Mouse (Mus musculus) midbrain, postnatal 0 days (tissue): ENCODE measurements around the gene Phf13. TPM values are rescaled to one million over a fixed set of nuclear protein-coding genes. Genes with fewer than 3 reads are reported as not detected.

Experiments
- ATAC-seq: fragments of 200-750 bp; cut with Nextera tagmentation; 2 replicates; pipeline ENCODE4 v1.8.0; 2017; ENCODE audit warnings: moderate number of reproducible peaks, mild to moderate bottlenecking, moderate TSS enrichment, moderate library complexity; ENCODE audit not compliant: low FRiP score
- DNase-seq: peaks from one replicate; pipeline ENCODE4 v3.0.0-alpha.2; 2015; ENCODE audit warnings: low spot score
- H3K27ac ChIP-seq: fragments of 300-500 bp; sonication (generic); 2 replicates; pipeline ENCODE4 v1.5.1; 2014; ENCODE audit warnings: low read depth, mild to moderate bottlenecking, low read length, mixed read lengths
- H3K27me3 ChIP-seq: fragments of 300-500 bp; sonication (generic); 2 replicates; pipeline ENCODE4 v1.6.1; 2014; ENCODE audit warnings: low read length, control low read depth, mixed read lengths; ENCODE audit not compliant: insufficient read depth
- H3K36me3 ChIP-seq: fragments of 300-500 bp; sonication (generic); 2 replicates; pipeline ENCODE4 v1.6.1; 2014; ENCODE audit warnings: low read length, control low read depth, mixed read lengths; ENCODE audit not compliant: insufficient read depth
- H3K4me1 ChIP-seq: fragments of 300-500 bp; sonication (generic); 2 replicates; pipeline ENCODE4 v1.6.1; 2014; ENCODE audit warnings: mild to moderate bottlenecking, control low read depth, antibody characterized with exemption, low read length, mixed read lengths; ENCODE audit not compliant: insufficient read depth
- H3K4me2 ChIP-seq: fragments of 300-500 bp; sonication (generic); 2 replicates; pipeline ENCODE4 v1.6.1; 2014; ENCODE audit warnings: low read depth, mild to moderate bottlenecking, low read length, mixed read lengths; ENCODE audit not compliant: poor library complexity, severe bottlenecking
- H3K4me3 ChIP-seq: fragments of 300-500 bp; sonication (generic); 2 replicates; pipeline ENCODE4 v1.5.1; 2014; ENCODE audit warnings: low read depth, mild to moderate bottlenecking, low read length, moderate library complexity
- H3K9ac ChIP-seq: fragments of 300-500 bp; sonication (generic); replicated peaks from 2 replicates; pipeline ENCODE4 v1.6.1; 2014; ENCODE audit warnings: mild to moderate bottlenecking, low read length, moderate library complexity, mixed read lengths; ENCODE audit not compliant: poor library complexity, severe bottlenecking
- H3K9me3 ChIP-seq: fragments of 300-500 bp; sonication (generic); 2 replicates; pipeline ENCODE4 v1.6.1; 2016; ENCODE audit warnings: low read length, control low read depth
- CTCF ChIP-seq: IDR thresholded peaks from 2 replicates; pipeline ENCODE4 v1.5.1; 2016; ENCODE audit warnings: antibody characterized with exemption, mild to moderate bottlenecking
- WGBS: fragments of 180-500 bp; shearing (Covaris S2); extraction: QIAGEN DNeasy Blood & Tissue Kit; methylation state at CpG from one replicate; pipeline ENCODE4 v1.1.7; 2014; 5-methylcytosine and 5-hydroxymethylcytosine counted together
- polyA plus RNA-seq: library from polyadenylated mRNA; unstranded; fragments of >200 nt; fragmentation: Nextera tagmentation; extraction: Ambion mirVana; gene quantifications from 2 replicates; pipeline ENCODE4 v1.2.1, GENCODE M21; 2015
- total RNA-seq: library from RNA; depleted of rRNA; stranded (reverse); fragments of >200 nt; gene quantifications from 2 replicates; pipeline ENCODE4 v1.2.3, GENCODE M21; 2014

Phf13 gene
- total and polyA plus RNA-seq, 2 experiments from 2014 or later: 16.6 to 18.3 TPM

DNA sequence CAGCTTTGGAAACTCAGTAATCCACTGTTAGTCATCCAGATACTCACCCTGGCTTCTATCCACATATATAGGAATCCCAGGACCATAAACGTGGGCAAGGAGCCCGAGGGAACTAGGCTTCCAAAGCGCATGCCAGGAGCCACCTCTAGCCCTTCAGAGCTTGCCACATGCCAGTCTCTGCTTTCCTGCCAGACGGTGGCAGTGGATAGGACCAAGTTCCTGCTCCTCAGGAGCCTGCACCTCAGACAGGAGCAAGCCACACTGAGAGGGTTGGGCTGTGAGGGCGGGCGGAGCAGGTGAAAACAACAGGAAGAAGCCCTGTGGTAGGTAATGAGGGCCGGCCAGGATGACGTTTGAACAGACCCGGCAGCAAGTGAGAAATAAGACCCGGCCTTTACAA is 10.2 kb downstream of the Phf13 start:
- peaks cover 15% of the 10 kb centered on the region for H3K36me3 ChIP-seq
- H3K4me3 ChIP-seq: no peak overlapping the region
- no peaks in the 10 kb centered on the region for H3K27me3 ChIP-seq
- H3K4me2 ChIP-seq: no peak overlapping the region
- no peak for ATAC-seq
- WGBS: 57% methylated on average over 10 of the region's 10 CpGs
- no peaks in the 10 kb centered on the region for H3K9me3 ChIP-seq
- no peak overlapping the region for H3K27ac ChIP-seq
- no peak for DNase-seq
- no peak for TF ChIP-seq CTCF
- no peak overlapping the region for H3K9ac ChIP-seq
- H3K4me1 ChIP-seq: peaks cover 5% of the 10 kb centered on the region; the same call in 1 of the 2 replicates

DNA sequence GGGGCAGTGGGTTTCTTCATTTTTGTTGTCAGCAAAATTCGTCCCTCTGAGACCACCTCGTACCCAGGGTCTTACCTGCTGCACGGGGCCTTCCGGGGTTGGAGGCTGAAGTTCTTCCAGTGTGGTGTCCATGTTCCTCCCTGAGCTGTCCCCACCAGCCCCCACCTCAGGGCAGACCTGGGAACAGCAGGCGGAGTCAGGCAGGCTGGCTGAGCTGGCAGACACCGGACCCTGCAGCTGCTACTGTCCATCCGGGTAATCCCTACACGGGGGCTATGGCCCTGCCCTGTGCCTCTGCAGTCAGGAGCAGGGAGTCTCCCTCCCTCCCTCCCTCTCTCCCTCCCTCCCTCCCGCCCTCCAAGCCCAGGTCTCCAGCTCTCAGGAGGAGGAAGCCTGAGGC is 12.5 kb downstream of the Phf13 start:
- no peak for ATAC-seq
- TF ChIP-seq CTCF: no peak
- Histone ChIP-seq H3K27me3 (no peaks in the 10 kb centered on the region), H3K4me3 (no peak overlapping the region), H3K4me1 (peaks cover 5% of the 10 kb centered on the region; the same call in 1 of the 2 replicates), H3K4me2 (no peak overlapping the region), H3K9me3 (no peaks in the 10 kb centered on the region), H3K36me3 (peaks cover 13% of the 10 kb centered on the region), H3K27ac (no peak overlapping the region), H3K9ac (no peak overlapping the region)
- peak; percentile 49 for DNase-seq
- WGBS: 34% methylated on average over 8 of the region's 9 CpGs

DNA sequence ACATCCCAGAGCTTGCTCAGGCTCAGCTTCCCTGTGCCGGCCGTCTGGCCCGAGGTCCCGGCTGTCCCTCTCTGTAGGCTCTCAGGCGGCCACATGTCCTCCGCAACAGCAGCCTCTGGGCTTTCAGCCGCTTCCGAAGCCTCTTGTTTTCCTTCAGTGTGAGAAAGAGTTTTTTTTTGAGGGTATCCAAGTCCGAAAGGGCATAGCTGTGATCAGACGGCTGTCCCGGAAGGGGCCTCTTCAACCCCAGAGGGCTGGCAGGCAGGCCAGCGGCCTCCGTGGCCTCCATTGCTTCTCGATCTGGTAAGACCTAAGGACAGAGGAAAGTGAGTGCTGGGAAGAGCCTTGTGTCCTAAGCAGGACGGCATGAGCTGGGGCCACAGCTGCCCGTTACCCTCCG is 13.0 kb downstream of the Phf13 start:
- H3K4me3 ChIP-seq: no peak overlapping the region
- WGBS: 64% methylated on average over 17 of the region's 17 CpGs
- TF ChIP-seq CTCF: no peak
- ATAC-seq: no peak
- H3K27ac ChIP-seq: no peak overlapping the region
- H3K4me2 ChIP-seq: no peak overlapping the region
- no peaks in the 10 kb centered on the region for H3K27me3 ChIP-seq
- H3K9me3 ChIP-seq: no peaks in the 10 kb centered on the region
- H3K9ac ChIP-seq: no peak overlapping the region
- H3K4me1 ChIP-seq: peaks cover 4% of the 10 kb centered on the region; the same call in 1 of the 2 replicates
- DNase-seq: no peak
- H3K36me3 ChIP-seq: peaks cover 13% of the 10 kb centered on the region

DNA sequence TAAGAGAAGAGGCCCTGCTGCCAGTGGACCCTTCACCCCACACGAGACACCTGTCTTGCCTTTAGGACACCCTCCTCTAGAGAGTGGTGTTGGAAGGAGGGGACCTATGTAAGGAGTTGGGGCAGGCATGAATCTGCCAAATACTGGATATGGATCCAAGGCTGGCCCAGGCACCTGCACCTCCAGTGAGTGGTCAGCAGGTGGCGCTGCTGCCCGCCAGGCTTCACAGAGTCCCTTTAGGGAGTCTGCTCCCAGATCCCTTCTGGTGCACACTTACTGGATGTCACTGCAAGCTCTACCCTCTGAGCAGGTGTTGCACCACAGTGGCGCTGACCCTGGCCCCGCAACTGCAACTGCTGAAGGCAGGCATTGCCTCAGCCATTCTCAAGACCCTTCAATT is 14.7 kb downstream of the Phf13 start:
- Histone ChIP-seq H3K9me3 (no peaks in the 10 kb centered on the region), H3K4me2 (no peak overlapping the region), H3K9ac (no peak overlapping the region), H3K4me3 (no peak overlapping the region), H3K36me3 (peaks cover 19% of the 10 kb centered on the region), H3K4me1 (no peaks in the 10 kb centered on the region), H3K27ac (peak overlapping the region; percentile 32; the same call in 1 of the 2 replicates), H3K27me3 (no peaks in the 10 kb centered on the region)
- TF ChIP-seq CTCF: peak; percentile 99
- ATAC-seq (peak; percentile 53), DNase-seq (peak; percentile 82)
- 6% methylated on average over 5 of the region's 5 CpGs for WGBS

DNA sequence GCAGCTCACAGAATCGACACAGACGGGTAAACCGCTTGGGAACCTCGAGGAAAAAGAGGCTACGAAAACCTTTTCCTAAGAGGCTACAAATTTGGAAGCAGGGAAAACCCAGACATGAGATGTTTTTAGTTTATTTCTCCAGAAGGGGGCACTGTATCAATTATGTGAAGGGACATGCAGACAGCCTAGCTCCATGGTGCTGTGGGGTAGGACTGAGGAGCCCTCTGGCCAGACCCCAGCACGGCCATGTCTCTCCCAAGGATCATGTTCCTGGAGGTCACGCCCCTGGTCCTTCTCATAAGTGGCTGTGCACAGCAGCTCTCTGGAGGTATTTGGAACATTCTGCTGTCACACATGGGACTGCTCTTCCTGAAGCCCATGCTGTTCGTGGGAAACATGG is 15.4 kb downstream of the Phf13 start:
- Histone ChIP-seq H3K27me3 (no peaks in the 10 kb centered on the region), H3K4me2 (no peak overlapping the region), H3K4me3 (no peak overlapping the region), H3K4me1 (no peaks in the 10 kb centered on the region), H3K36me3 (peaks cover 19% of the 10 kb centered on the region), H3K9me3 (no peaks in the 10 kb centered on the region), H3K9ac (no peak overlapping the region), H3K27ac (no peak overlapping the region)
- TF ChIP-seq CTCF: peak; percentile 61
- no peak for ATAC-seq
- DNase-seq: peak; percentile 34
- 79% methylated on average over 8 of the region's 8 CpGs for WGBS

DNA sequence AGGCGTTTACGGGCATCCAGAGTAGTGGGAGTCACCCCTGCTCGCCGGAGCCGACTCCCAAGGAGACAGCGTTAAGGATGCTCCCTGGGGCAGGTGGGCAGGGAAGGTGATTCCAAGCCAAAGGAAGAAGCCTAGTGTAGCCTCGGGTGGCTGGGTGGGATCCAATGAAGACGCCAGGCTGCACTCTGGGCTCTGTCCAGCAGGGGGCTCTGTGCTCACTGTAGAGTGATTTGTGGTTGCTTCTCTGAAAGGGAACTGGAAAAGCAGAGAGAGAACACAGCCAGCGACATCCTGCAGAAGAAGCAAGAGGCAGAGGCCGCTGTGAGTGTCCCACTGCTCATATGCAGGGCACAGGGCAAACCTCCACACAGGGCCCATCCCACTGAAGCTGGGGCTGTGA is 18.3 kb downstream of the Phf13 start:
- ATAC-seq (peak; percentile 28; the same call in 1 of the 2 replicates), DNase-seq (peak; percentile 86)
- WGBS: 35% methylated on average over 10 of the region's 10 CpGs
- TF ChIP-seq CTCF: peak; percentile 94
- Histone ChIP-seq H3K9me3 (no peaks in the 10 kb centered on the region), H3K9ac (no peak overlapping the region), H3K27me3 (no peaks in the 10 kb centered on the region), H3K36me3 (peaks cover 30% of the 10 kb centered on the region), H3K4me1 (no peaks in the 10 kb centered on the region), H3K4me3 (no peak overlapping the region), H3K4me2 (no peak overlapping the region), H3K27ac (0 out of 2 replicates have a peak overlapping the region, but pooled peaks have one; percentile 52)
